Mouse (Mus musculus) heart, adult 18-20 months (tissue): Measurements from ENCODE around the gene Chrna9. TPM values are rescaled to one million over a fixed set of nuclear protein-coding genes. Genes with fewer than 3 reads are reported as not detected.

Experiments used
- DNase-seq, 2 experiments: peaks; one replicate each; pipeline ENCODE4 v3.0.0; 2021 to 2022; ENCODE audit warnings: mixed read lengths in 1 of 2
- long read RNA-seq, 2 experiments: library from polyadenylated mRNA; stranded (forward); transcript quantifications; one replicate each; pipeline ENCODE4 v2.0.0; 2021
- total RNA-seq, 2 experiments: library from RNA; stranded (reverse); gene quantifications; 2 replicates each; pipeline ENCODE4 v1.2.3; 2021

Chrna9 gene
- total RNA-seq = not detected
- long read RNA-seq, experiment 1 = 0 reads
- long read RNA-seq, experiment 2 = 0 reads

DNA sequence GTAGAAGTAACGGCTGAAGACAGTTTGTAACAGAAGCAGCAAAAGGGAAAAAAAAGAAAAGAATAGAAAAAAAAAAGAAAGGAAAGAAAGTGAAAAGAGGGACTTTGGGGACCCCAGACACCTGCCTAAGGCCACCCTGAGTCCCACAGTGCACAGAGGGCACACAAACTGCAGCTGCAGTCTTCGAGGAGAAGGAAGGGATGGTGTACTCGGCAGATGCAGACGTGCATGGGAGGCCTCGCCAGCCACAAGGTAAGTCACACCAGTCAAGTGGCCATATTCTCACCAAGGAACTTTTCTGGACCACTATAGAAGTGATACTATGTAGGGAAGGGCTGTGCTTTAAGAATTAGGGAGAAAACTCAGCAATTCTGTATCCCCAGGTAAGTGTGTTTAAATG, at the start of gene Chrna9:
Gene Chrna9, plus strand, starts transcription at position 139 of the 400 bp plus-strand sequence.
- no peak for DNase-seq

DNA sequence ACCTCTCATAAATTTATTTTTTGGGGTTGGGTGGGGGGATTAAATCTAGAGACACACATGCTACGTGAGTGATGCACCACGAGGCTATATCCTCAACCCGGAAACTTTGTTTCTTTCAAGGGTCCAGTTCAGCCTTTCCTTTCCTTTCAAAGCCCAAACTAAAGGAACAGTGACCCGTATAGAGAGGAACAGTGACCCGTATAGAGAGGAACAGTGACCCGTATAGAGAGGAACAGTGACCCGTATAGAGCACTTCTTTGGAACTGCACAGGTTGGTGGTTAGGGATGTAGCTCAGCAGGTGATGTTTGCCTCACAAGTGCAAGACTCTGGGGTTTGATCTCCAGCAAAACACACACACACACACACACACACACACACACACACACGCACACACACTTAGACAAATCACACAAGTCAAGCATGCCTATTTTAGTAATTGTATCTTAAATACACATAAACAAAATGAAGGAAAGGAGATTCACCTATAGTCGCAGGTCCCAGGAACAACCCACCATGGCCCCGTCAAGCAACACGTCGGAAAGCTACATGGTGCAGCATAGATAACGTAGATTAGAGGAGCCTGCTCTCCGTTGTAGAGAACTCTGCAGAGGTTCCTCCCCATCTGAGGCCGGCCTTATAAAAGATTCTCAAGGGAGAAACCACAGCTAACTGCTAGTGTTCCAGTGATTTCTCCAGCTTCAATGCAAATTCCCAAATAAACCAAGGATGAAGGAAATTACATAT, 48.9 kb upstream of the Chrna9 start:
- DNase-seq = no peak

DNA sequence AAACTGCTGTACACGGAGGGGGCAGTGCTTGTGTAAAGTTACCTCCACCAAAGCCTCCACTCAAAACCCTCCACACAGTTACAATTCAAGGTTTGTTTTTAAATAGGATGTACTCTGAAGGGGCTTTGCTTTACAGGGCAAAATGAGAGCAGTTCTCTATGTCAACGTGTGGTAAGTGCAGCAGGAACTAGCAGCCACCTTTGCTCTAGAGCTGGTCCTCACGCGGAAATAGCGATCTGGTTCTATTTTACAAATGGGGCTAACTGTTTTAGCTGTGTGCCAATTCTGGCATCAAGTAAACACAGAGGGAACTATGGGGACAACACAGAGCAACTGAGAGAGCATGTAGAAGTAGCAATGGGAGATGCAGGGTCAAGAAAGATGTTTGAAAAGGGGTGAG, 46.6 kb upstream of the Chrna9 start:
- no peak for DNase-seq

DNA sequence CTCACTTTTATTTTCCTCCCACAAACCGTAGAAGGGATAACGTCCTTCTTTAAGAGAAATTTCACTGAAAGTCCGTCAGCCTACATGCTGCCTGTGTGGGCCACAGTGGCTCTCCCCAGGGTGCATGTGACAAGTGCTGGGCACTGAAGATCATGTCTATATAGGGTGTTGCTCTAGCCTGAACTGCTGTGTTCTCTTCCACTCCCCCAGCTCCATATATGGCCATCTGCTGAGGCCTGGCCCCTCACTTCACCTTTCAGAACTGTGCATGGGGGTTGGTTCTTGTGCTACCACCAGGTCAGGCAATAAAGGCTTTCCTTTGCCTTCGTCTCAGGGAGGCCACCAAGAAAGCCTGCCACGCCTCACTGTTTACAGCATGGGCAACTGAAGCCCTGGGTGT, 45.7 kb upstream of the Chrna9 start:
- DNase-seq = no peak

DNA sequence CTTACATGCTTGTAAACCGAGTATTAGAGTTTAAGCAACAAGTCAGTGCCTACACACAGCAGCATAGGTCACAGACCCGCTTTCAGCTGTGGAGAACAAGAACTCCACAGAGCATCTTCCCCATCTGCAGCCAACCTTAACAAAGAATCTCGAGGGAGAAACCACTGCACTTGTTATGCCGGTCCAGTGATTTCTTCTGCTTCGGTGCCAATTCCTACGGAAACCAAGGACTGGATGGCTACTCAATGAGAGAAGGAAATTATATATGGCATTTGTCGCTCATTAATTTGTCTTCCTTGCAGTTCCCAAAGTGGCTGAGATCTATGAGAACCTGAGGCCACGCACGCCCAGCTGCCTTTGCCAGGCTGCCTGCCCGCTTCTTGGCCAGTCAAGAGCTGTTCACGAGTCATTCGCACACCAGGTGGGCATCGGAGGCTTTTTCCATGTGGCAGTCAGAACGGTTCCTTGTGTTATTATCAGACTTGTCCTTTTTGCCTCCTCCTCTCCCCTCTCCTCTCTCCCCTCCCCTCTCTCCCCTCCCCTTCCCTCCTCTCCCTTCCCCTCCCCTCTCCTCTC, 43.4 kb upstream of the Chrna9 start:
- DNase-seq = no peak

DNA sequence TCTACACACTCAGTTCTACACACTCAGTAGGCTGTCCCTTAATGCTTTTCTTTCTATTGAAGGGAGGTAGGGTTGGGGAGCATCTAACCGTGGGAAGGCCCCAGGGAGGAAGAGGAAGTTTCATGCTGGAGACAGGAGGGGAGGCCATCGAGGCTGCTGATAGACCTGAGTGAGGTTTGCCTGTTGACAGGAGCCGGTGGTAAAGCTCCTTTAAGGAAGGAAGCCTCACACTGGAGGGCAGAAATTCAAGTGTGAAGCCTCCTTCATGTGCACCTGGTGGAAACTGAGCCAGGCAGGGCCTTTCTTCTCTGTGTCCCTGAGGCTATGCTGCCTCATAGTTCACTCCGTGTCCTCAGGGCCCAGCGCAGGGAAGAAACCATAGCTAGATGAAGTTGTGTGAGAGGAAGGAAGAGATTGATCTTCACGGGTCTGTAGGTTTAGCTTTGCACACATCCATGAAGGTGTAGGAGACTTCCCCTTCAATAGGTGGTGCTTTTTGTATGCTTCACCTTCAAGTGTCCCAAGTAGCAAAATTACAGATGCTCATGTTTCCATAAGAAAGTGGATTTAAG, 39.5 kb upstream of the Chrna9 start:
- DNase-seq = no peak

DNA sequence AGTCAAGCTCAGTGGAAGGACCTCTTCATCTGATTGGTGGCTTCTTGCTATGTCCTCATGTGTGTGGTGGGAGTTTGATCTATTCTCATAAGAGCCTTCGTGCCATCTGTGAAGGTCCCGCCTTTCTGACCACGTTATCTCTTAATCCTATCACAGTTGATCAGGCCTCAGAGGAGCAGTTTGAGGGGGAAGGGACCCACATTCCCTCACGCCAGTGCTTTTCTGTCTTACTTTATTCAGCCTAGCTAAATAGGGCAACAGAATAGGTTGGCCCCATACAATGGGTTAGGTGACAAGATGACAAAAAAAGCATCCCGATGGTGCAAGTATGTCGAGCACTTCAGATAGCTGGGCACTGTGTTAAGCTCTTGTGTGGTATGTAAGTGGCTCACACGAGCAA, 39.0 kb upstream of the Chrna9 start:
- no peak for DNase-seq

DNA sequence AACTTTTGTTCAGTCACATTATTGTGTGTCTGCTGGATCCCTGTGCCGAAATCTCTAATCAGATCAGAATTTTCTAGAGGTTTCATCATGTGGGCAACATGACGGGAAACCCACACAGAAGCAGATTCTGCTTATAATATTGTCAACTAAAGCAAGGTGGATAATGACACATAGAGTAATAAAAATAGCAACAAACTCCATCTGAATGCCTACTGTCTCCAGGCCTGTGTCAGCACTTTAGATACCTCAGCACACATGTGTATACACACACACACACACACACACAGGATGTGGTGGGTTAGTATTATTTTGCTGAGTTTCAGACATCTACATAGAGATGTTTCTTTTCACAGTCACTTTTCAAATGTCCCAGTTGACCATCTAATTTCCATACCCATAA, 37.0 kb upstream of the Chrna9 start:
- no peak for DNase-seq

DNA sequence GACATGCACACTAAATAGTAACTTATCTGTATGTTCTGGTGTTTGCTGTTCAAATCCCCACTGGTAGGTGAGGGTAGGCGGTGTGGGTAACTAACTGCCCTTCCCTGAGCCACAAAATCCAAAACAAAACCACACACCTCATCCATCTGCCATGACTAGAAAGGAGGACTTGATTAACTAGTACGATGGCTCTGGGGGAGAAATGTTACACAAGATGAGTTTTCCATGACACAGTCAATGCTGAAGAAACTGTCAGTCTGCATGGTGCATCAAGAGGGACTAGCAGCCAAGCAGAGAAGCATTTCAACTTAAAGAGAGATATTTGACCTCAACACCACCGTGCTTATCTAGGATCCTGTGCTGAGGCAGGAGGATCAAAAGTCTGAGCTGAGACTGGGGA, 36.0 kb upstream of the Chrna9 start:
- no peak for DNase-seq

DNA sequence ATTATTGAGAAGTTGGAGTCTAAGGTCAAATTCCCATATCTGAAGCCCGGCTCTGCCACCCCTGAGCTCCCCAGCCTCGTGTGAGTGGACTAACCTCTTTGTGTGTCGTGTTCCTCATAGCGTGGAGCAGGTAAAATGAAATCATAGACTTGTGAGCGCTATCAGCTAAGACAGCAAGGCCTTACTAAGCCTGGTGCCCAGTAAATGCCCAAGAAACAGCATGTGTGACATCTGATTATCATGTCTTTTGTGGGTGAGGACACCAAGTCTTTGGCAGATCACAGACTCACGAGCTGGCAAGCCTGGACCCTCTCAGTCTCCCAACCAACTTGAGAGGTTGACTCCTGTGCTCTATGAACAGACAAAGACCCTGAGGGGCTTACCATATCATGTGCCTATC, 34.6 kb upstream of the Chrna9 start:
- no peak for DNase-seq

DNA sequence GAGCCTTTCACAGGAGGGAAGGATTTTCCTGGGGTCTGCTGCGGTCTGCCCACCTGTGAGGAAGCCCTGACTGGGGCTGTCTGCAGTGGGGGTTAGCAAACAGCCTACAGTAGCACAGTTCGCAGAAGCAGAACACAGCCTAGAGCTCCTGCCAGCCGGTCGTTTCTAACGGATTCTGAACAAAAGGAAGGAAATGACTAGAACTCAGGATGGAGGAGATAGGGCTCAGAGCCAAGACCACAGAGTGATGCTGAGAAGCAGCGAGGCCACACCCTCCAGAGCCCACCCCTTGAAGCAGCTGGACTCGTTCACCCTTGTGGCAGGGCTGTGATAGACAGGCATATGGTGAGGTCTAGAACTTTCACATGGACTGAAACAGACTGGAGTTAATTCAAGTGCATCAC, 33.9 kb upstream of the Chrna9 start:
- peak; percentile 18 to 26 for DNase-seq

DNA sequence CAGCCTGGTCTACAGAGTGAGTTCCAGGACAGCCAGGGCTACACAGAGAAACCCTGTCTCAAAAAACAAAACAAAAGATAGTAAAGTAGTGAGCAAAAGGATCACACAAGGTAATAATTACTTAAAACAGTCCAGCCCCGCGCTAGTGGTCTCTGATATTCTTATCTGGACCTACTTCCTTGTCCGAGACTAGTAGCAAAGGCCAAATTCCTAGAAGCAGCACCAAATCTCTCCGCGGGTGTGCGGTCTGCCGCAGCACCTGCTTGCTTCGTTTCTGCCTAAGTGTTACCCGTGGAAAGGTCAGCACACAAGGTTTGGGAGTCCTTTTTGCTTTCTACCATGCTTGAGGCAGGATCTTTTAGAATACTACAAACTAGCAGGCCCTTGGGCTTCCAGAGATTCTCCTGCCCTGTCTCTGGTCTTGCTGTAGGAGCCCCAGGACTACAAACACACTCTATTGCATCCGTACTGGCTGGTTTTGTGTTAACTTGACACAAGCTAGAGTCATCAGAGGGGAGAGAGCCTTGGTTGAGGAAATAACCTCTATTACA, 32.8 kb upstream of the Chrna9 start:
- no peak for DNase-seq

DNA sequence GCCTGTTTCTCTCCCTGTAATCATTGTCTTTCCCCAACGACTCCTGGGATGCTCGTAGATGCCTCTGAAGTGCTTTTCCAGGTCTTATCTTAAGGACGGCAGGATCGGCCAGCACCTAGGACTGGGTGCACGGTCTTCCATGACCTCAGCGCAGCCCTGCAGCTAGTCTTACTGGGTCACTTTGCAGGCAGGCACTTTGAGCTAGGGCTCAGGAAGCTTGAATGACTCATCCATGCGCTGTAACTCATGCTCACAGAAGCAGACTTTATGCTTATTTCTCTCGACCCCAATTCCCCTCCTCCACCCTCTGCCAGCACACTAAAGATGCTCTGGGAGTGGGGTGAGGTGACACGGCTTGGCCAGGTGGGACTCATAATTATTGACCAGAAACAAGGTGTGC, 31.9 kb upstream of the Chrna9 start:
- no peak for DNase-seq

DNA sequence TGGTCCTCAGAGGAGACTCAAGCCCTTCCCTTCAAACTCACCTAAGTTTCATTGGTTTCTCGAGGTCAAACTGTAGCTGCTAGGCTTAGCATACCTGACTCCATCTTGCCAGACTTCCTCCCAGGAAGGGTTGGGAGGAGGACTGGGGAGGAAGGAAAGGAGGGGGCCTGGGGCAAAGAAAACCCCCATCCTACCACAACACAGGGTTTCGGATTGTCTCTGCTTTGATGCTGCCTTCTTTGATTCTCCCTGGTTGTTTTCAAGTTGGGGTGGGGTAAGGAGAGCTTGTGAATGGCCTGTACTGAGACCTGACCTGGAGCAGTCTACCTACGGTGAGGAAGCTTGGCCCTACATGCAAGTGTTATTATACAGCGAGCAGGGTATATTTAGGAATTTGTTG, 30.2 kb upstream of the Chrna9 start:
- DNase-seq = no peak

DNA sequence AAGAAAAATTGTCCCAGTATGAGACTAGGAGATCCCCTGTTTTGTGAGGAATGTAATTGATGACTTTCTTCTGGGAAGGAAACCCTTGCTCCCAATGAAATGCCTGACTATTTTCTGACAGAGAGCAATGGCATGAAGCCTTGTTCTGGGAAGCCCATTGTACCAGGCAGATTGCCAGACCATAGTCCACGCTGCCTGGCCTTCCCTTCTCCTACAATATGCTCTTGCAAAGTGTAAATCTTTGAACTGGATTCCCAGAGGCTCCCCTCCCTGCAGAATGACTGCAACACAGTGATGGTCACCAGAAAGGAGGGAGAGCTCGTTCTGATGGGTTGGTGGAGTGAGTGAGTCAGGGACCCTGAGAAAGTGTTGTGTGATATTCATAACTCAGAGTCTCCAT, 26.0 kb upstream of the Chrna9 start:
- DNase-seq = no peak

DNA sequence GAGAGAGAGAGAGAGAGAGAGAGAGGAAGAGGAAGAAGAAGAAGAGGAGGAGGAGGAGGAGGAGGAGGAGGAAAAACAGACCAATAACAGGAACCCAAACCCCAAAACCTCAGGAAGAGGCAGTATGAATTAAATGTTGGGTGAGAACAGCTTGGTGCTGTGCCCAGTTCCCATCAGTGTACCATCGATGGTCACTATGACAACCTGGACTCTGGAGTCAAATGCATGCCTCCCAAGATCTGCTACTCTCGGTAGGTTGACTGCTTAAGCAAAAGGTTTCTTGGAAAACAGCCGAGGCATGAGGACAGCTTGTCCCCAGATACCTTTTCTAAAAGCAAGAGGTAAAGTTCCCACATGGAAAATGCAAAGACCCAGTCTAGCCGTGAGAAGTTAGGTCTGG, 25.4 kb upstream of the Chrna9 start:
- DNase-seq = no peak

DNA sequence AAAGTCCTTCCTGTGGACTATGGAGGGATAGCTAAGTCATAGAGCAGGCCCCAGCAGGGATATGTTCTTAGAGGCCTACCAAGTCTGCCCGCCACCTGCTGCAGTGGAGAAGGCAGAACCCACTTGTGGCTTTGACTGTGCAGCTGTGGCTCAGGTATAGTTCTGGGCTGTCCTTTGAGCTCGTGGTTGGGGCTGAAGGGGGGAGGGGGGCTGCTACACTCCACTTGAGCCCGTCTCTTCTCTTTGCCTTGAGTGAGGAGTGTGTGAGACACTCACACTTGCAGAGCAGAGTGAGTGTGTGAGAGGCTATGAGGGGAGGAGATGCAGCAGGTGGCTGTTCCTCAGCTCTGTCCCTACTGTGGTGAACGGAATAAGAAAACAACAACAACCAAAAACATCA, 24.3 kb upstream of the Chrna9 start:
- no peak for DNase-seq

DNA sequence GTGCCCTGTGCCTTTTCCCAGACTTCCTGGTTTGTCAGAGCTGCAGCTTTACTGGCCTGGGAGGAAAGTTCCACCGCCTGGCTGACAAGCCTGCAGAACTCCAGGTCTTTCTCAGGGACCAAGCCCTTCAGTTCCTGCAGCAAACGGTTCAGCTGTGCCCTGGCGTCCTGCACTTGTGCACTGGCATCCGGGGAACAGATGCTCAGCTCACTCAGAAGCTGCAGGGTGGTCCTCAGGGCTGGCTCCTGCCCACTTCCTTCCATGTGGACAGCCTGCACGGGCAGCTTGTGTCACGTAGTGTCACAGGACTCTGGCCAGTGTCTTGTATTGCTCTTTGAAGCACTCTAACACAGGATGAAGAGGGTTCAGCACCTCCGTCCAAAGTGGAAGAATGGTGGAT, 23.0 kb upstream of the Chrna9 start:
- no peak for DNase-seq

DNA sequence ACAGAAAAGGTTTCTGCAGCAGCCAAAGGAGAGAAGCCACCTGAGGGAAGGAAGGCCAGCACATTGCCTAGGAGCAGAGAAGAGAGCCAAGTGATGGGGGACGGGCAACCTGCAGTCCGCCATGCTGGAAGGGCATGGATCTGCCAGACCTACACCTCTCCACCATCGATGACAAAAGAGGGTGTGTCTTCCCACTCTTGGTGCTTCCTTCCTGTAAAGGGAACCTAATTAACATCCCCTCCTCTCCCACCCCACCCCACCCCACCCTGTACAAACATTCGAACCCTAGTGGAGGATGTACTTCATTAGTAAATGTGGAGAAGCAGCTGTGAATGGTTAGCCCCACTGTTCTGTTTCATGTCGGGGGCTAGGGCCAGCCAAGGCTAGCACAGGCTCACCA, 22.5 kb upstream of the Chrna9 start:
- DNase-seq = no peak

DNA sequence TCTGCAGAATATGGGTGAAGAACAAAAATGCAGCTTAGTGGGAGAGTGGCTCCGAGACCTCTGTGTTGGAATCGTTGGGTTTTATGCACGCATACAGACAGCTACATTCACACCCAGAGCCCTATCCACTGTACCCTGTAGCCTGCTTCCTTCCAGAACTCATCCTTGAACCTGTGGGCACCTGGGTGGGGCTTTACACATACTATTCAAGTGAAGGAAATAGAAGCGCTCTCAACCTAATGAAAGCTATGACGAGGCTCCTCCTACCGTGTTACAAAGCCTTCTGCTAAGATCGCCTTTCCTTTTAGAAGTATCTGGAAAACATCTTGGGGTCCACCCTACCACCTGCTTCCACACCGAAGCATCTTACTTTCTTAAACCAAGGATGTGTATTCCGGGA, 21.6 kb upstream of the Chrna9 start:
- no peak for DNase-seq

DNA sequence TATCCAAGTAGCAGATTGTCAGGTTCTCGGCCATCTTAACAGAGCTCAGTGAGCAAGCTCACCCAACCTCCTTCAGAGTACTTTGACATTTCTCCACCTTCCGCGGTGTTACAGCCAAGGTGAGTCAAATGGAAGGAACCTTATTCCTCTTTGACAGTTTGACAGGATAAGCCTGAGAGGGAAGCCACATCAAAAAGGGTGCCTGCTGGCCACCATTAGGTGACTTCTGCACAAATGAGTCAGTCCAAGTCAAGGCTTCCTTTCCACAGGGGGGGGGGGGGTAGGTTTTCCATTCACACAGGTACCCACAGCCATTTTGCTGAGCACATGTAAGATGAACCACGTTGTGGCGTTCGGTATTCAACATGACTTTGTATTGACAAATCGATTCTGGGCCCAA, 20.4 kb upstream of the Chrna9 start:
- no peak for DNase-seq

DNA sequence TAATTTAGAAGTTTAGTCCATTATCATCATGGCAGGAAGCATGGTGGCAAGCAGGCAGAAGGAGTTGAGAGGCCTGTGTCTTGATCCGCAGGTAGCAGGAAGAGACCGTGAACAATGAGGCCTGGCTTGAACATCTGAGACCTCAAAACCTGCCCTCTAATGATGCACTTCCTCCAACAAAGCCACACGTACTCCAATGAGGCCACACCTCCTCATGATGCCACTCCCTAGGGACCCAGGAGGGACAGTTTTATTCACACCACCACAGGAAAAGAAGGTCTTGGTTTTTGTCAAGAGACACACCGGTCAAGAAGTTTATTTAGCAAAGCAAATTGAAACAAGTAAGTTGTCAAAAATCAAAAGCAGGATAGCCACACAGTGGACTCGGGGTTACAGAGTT, 17.8 kb upstream of the Chrna9 start:
- DNase-seq = no peak

DNA sequence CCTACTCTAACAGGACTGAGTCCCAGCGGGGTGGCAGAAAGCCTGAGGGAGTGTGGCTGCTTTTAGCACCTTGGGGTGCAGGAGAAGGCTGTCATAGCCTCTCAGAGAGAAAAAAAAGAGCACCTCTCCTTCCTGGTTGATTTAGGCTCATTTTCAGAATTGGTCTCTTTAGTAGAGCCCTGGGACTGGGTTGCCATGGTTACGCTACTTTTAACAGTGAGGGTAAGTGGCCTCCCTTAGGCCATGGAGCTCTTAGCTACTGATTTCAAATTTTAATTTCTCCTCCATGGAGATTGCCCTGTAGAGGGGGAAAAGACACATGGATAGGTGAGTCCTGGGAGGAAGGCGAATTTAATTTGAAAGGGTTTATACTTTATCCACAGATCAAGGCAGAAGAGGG, 16.1 kb upstream of the Chrna9 start:
- DNase-seq = no peak

DNA sequence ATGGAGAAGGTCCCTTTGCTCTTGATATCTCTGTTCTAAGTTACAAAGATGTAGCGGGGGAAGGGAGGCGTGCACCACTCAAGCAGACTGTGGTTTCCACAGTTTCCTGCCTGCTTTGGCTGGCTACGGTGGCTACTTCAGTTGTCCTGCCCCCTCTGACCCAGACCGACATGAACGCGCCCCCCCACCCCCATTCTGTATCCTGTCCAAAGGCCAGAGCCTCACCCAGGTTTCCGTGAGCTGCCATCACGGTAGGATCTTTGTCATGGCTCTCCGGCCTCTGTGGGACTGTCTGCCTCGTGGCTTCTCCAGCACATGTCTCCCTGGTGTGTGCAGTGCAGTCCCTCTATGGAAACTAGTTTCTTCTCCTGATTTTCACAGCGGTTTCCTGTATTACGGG, 15.4 kb upstream of the Chrna9 start:
- DNase-seq = peak in 1 of 2 experiments; percentile 11
